Mouse (Mus musculus): ENCODE results near the gene Trip11. TPM values are rescaled to one million over a fixed set of nuclear protein-coding genes. Genes with fewer than 3 reads are reported as not detected.

Trip11 gene
- polyA plus RNA-seq, 1 experiment from 2014 or later, result 16.4 TPM

DNA sequence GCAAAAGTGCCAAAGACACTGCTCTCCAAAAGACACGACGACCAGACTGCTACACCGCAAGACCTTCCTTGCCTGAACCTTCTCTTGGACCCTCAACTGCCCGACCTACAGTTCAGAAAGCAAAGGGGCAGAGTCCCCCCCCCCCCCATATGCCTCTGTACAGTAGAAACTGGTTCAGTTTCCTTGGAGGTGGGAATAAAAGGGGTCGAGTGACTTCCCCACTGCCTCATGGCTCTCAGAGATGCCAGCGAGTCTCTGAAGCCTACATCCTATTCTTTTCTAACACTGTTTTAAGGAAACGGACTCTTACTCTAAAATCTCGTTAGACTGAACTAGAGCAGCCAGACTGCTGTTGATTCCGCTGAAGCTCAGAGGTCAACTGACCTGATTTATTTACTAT lies 93.5 kb downstream of the Trip11 start:
- peak overlapping the region; percentile 98 for H3K4me2 ChIP-seq (ENCODE audit: low read length)
- peak overlapping the region; percentile 57; the same call in 1 of the 2 replicates for H3K4me3 ChIP-seq (ENCODE audit: low read depth, low read length)
- no peaks in the 10 kb centered on the region for H3K4me1 ChIP-seq (ENCODE audit: control insufficient read depth, insufficient read depth, low read length)
- 39% methylated on average over 9 of the region's 9 CpGs for WGBS
- H3K36me3 ChIP-seq (ENCODE audit: control insufficient read depth, insufficient read depth, low read length), result no peaks in the 10 kb centered on the region
- peaks cover 2% of the 10 kb centered on the region; the same call in 1 of the 2 replicates for H3K27me3 ChIP-seq (ENCODE audit: control insufficient read depth, insufficient read depth, low read depth, low read length)
- H3K9ac ChIP-seq (ENCODE audit: low read depth, low read length), result no peak overlapping the region
- H3K9me3 ChIP-seq (replicated peaks; ENCODE audit: control insufficient read depth, low read length, poor library complexity, severe bottlenecking), result no peaks in the 10 kb centered on the region
- H3K27ac ChIP-seq (ENCODE audit: low read length), result no peak overlapping the region
- 0 out of 2 replicates have a peak, but pooled peaks have one; percentile 8 for ATAC-seq

DNA sequence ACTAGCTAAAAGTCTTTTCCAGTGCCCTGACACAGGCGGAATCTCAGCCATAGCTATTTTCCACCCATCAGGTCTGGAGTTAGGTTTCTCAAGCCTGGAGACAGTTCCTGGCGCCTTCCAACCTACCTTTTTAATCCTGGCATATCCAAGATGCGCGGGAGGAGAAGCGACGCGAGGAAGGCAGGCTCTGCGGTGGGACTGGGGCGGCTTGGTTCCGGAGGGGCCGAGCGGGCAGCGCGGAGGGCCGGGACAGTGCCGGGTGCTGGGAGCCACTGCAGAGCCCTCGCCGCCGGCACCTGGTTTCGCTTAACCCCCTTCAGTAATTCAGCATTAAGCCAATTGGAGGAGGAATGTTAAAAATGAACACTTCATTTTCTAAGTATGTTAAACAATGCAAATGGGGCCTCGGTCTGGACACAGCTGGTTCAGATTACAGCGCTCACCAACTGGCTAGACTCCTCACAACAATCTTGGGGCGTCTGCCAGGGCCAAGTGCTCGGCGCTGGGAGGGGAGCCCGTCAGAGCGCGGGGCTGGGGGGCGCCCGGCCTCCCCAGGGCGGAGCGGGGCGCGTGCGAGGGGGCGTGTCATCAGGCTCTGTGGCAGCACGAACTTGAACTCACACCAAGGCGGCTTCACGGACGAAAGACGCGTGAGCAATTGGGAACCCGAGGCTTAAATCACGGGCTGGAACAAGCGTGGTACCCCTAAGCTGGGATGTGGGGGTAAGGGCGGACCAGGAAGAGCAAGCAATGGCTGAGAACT lies 94.3 kb downstream of the Trip11 start, which contains the start of gene Fbln5:
TSS of gene Fbln5 (minus strand) at position 448 of the 763 bp plus-strand sequence.
- H3K9me3 ChIP-seq (replicated peaks; ENCODE audit: control insufficient read depth, low read length, poor library complexity, severe bottlenecking), result no peaks in the 10 kb centered on the region
- peak within 1 kb of the TSS; percentile 98 for H3K4me2 ChIP-seq (ENCODE audit: low read length)
- peaks cover 2% of the 10 kb centered on the region; the same call in 1 of the 2 replicates for H3K27me3 ChIP-seq (ENCODE audit: control insufficient read depth, insufficient read depth, low read depth, low read length)
- H3K4me3 ChIP-seq (ENCODE audit: low read depth, low read length), result peak within 1 kb of the TSS; percentile 57
- H3K27ac ChIP-seq (ENCODE audit: low read length), result no peak within 1 kb of the TSS
- under 1% methylated on average over 46 of the region's 46 CpGs for WGBS
- H3K4me1 ChIP-seq (ENCODE audit: control insufficient read depth, insufficient read depth, low read length), result no peaks in the 10 kb centered on the region
- ATAC-seq, result peak; percentile 72
- H3K36me3 ChIP-seq (ENCODE audit: control insufficient read depth, insufficient read depth, low read length), result no peaks in the 10 kb centered on the region
- peak within 1 kb of the TSS; percentile 65 for H3K9ac ChIP-seq (ENCODE audit: low read depth, low read length)

GRCm38 (mm10) chr12:101818246-101818607 lies 94.8 kb downstream of the Trip11 start:
- H3K27me3 ChIP-seq (ENCODE audit: control insufficient read depth, insufficient read depth, low read depth, low read length), result peaks cover 2% of the 10 kb centered on the region; the same call in 1 of the 2 replicates
- no peaks in the 10 kb centered on the region for H3K9me3 ChIP-seq (replicated peaks; ENCODE audit: control insufficient read depth, low read length, poor library complexity, severe bottlenecking)
- peak overlapping the region; percentile 98 for H3K4me2 ChIP-seq (ENCODE audit: low read length)
- H3K4me1 ChIP-seq (ENCODE audit: control insufficient read depth, insufficient read depth, low read length), result no peaks in the 10 kb centered on the region
- ATAC-seq, result no peak
- H3K9ac ChIP-seq (ENCODE audit: low read depth, low read length), result peak overlapping the region; percentile 65; the same call in 1 of the 2 replicates
- H3K27ac ChIP-seq (ENCODE audit: low read length), result no peak overlapping the region
- peak overlapping the region; percentile 57 for H3K4me3 ChIP-seq (ENCODE audit: low read depth, low read length)
- no peaks in the 10 kb centered on the region for H3K36me3 ChIP-seq (ENCODE audit: control insufficient read depth, insufficient read depth, low read length)
- WGBS, result 30% methylated on average over 11 of the region's 11 CpGs

- 48% methylated on average over 5 of the region's 5 CpGs for WGBS
- H3K4me3 ChIP-seq (ENCODE audit: low read depth, low read length), result no peak overlapping the region
- no peaks in the 10 kb centered on the region for H3K36me3 ChIP-seq (ENCODE audit: control insufficient read depth, insufficient read depth, low read length)
- no peak overlapping the region for H3K27ac ChIP-seq (ENCODE audit: low read length)
- no peak overlapping the region for H3K9ac ChIP-seq (ENCODE audit: low read depth, low read length)
- H3K4me2 ChIP-seq (ENCODE audit: low read length), result no peak overlapping the region
- no peaks in the 10 kb centered on the region for H3K9me3 ChIP-seq (replicated peaks; ENCODE audit: control insufficient read depth, low read length, poor library complexity, severe bottlenecking)
- peaks cover 2% of the 10 kb centered on the region; the same call in 1 of the 2 replicates for H3K27me3 ChIP-seq (ENCODE audit: control insufficient read depth, insufficient read depth, low read depth, low read length)
- H3K4me1 ChIP-seq (ENCODE audit: control insufficient read depth, insufficient read depth, low read length), result no peaks in the 10 kb centered on the region
- ATAC-seq, result no peak
Measured at GRCm38 (mm10) chr12:101816810-101817209, 96.3 kb downstream of the Trip11 start.

GRCm38 (mm10) chr12:101815796-101816195 lies 97.3 kb downstream of the Trip11 start:
- peaks cover 2% of the 10 kb centered on the region; the same call in 1 of the 2 replicates for H3K27me3 ChIP-seq (ENCODE audit: control insufficient read depth, insufficient read depth, low read depth, low read length)
- no peak for ATAC-seq
- H3K4me3 ChIP-seq (ENCODE audit: low read depth, low read length), result no peak overlapping the region
- H3K4me1 ChIP-seq (ENCODE audit: control insufficient read depth, insufficient read depth, low read length), result no peaks in the 10 kb centered on the region
- H3K9me3 ChIP-seq (replicated peaks; ENCODE audit: control insufficient read depth, low read length, poor library complexity, severe bottlenecking), result no peaks in the 10 kb centered on the region
- H3K27ac ChIP-seq (ENCODE audit: low read length), result no peak overlapping the region
- WGBS, result 83% methylated on average over 6 of the region's 6 CpGs
- H3K36me3 ChIP-seq (ENCODE audit: control insufficient read depth, insufficient read depth, low read length), result no peaks in the 10 kb centered on the region
- H3K4me2 ChIP-seq (ENCODE audit: low read length), result no peak overlapping the region
- H3K9ac ChIP-seq (ENCODE audit: low read depth, low read length), result no peak overlapping the region

DNA sequence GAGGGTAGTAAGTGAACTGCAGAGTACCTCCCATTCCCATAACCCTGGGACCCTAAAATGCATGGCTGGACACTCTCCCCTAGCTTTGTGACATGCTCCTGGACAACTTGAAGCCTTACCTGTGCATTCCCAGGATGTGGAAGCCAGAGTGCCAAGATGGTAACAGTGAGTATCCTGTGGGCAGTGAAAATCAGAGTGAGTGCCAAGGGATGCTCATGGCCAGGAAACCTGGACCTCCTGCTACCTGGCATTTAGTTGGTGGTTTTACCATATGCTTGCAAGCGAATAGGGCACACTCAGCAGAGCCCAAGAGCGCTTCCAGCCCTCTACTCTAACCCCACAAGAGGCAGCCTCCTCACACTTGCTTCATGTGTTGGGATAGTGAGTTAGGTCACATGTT lies 98.6 kb downstream of the Trip11 start:
- no peak for ATAC-seq
- H3K9me3 ChIP-seq (replicated peaks; ENCODE audit: control insufficient read depth, low read length, poor library complexity, severe bottlenecking), result no peaks in the 10 kb centered on the region
- 90% methylated on average over 2 of the region's 2 CpGs for WGBS
- no peak overlapping the region for H3K4me2 ChIP-seq (ENCODE audit: low read length)
- H3K36me3 ChIP-seq (ENCODE audit: control insufficient read depth, insufficient read depth, low read length), result no peaks in the 10 kb centered on the region
- H3K4me3 ChIP-seq (ENCODE audit: low read depth, low read length), result no peak overlapping the region
- no peak overlapping the region for H3K9ac ChIP-seq (ENCODE audit: low read depth, low read length)
- H3K4me1 ChIP-seq (ENCODE audit: control insufficient read depth, insufficient read depth, low read length), result no peaks in the 10 kb centered on the region
- no peak overlapping the region for H3K27ac ChIP-seq (ENCODE audit: low read length)
- H3K27me3 ChIP-seq (ENCODE audit: control insufficient read depth, insufficient read depth, low read depth, low read length), result peaks cover under 1% of the 10 kb centered on the region; the same call in 1 of the 2 replicates

DNA sequence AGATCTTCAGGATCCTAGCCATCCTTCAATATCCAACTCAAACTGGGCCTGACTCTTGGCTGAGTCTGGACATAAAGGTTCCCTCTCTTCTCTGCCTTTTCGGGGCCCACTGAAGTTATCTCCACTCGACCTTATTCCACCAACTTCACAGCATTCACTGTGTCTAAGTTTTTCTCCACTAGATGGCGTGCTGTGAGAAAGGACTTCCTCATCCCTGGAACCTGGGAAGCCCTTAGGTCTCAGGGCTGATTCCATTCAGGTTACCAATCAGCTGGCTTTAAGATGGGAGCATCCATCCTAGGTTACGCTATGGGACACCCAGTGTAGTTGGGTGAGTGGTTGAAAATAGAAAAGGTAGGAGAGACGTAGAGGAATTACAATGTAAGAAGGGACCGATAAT lies 101.9 kb downstream of the Trip11 start:
- no peak overlapping the region for H3K27ac ChIP-seq (ENCODE audit: low read length)
- no peak for ATAC-seq
- 68% methylated on average over 6 of the region's 6 CpGs for WGBS
- H3K9ac ChIP-seq (ENCODE audit: low read depth, low read length), result no peak overlapping the region
- no peaks in the 10 kb centered on the region for H3K36me3 ChIP-seq (ENCODE audit: control insufficient read depth, insufficient read depth, low read length)
- H3K4me3 ChIP-seq (ENCODE audit: low read depth, low read length), result no peak overlapping the region
- no peak overlapping the region for H3K4me2 ChIP-seq (ENCODE audit: low read length)
- no peaks in the 10 kb centered on the region for H3K4me1 ChIP-seq (ENCODE audit: control insufficient read depth, insufficient read depth, low read length)
- no peaks in the 10 kb centered on the region for H3K9me3 ChIP-seq (replicated peaks; ENCODE audit: control insufficient read depth, low read length, poor library complexity, severe bottlenecking)
- H3K27me3 ChIP-seq (ENCODE audit: control insufficient read depth, insufficient read depth, low read depth, low read length), result no peaks in the 10 kb centered on the region

DNA sequence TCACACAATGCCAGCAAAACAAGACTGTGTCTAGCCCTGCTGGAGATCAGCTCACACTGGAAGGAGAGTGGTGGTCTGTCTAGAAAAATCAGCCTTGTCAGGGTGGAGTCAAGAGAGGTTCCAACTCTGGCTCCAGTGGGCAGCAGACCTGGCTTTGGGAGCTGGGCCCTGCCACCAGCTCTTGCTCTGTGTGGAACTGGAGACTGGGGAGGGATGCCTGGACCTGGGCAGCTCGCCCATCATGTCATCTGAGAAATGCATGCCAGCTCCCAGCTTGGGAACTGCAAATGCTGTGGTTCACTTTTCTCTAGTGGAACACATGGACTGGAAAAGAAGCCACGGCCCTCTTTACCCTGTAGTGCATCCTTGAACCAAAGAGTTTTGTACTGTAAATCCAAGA lies 102.6 kb downstream of the Trip11 start:
- Histone ChIP-seq H3K4me1 (ENCODE audit: control insufficient read depth, insufficient read depth, low read length) (no peaks in the 10 kb centered on the region), H3K4me3 (ENCODE audit: low read depth, low read length) (no peak overlapping the region), H3K4me2 (ENCODE audit: low read length) (no peak overlapping the region), H3K27me3 (ENCODE audit: control insufficient read depth, insufficient read depth, low read depth, low read length) (no peaks in the 10 kb centered on the region), H3K36me3 (ENCODE audit: control insufficient read depth, insufficient read depth, low read length) (no peaks in the 10 kb centered on the region), H3K27ac (ENCODE audit: low read length) (no peak overlapping the region), H3K9me3 (replicated peaks; ENCODE audit: control insufficient read depth, low read length, poor library complexity, severe bottlenecking) (no peaks in the 10 kb centered on the region), H3K9ac (ENCODE audit: low read depth, low read length) (no peak overlapping the region)
- ATAC-seq, result no peak
- 56% methylated on average over 2 of the region's 2 CpGs for WGBS

DNA sequence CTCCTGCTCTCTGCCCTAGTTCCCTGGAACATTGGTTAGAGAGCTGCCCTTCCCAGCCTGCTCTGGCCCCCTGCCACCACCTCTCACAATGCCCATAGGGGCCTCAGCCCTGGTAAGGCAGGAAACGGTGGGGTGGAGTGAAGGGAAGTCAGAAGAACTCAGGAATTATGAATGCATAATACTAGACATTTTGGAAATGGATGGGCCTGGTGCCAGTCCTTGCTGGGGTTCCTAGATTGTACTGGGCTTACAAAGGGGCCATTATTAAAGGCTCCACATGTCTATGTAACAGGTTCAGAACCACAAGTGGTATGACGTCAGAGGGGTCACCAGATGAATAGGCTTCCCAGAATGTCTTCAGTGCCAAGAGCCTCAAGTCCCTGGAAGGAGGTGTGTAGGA lies 105.7 kb downstream of the Trip11 start:
- H3K9me3 ChIP-seq (replicated peaks; ENCODE audit: control insufficient read depth, low read length, poor library complexity, severe bottlenecking), result no peaks in the 10 kb centered on the region
- no peak overlapping the region for H3K4me2 ChIP-seq (ENCODE audit: low read length)
- H3K27me3 ChIP-seq (ENCODE audit: control insufficient read depth, insufficient read depth, low read depth, low read length), result no peaks in the 10 kb centered on the region
- no peak overlapping the region for H3K27ac ChIP-seq (ENCODE audit: low read length)
- no peaks in the 10 kb centered on the region for H3K36me3 ChIP-seq (ENCODE audit: control insufficient read depth, insufficient read depth, low read length)
- H3K4me3 ChIP-seq (ENCODE audit: low read depth, low read length), result no peak overlapping the region
- ATAC-seq, result no peak
- no peak overlapping the region for H3K9ac ChIP-seq (ENCODE audit: low read depth, low read length)
- H3K4me1 ChIP-seq (ENCODE audit: control insufficient read depth, insufficient read depth, low read length), result no peaks in the 10 kb centered on the region
- WGBS, result 68% methylated on average over 2 of the region's 2 CpGs

Measured in midbrain, embryonic 16.5 days (tissue).